Mouse (Mus musculus) adrenal gland, adult (tissue): ENCODE measurements around the gene Lrrc75b.
A peak's percentile ranks its signal among the peaks of the same experiment; 100 is the strongest.
"Not testable (repeated sequence)": the region's sequence is repeated elsewhere in the genome, so short reads cannot be mapped to it uniquely, and the experiment has no call there.

Experiments
- DNase-seq, 2 experiments: peaks; one replicate each; pipeline ENCODE4 v3.0.0; 2022 to 2023; ENCODE audit warnings: low spot score in 1 of 2; ENCODE audit not compliant: inconsistent age in 2 of 2

Gene Lrrc75b

DNA sequence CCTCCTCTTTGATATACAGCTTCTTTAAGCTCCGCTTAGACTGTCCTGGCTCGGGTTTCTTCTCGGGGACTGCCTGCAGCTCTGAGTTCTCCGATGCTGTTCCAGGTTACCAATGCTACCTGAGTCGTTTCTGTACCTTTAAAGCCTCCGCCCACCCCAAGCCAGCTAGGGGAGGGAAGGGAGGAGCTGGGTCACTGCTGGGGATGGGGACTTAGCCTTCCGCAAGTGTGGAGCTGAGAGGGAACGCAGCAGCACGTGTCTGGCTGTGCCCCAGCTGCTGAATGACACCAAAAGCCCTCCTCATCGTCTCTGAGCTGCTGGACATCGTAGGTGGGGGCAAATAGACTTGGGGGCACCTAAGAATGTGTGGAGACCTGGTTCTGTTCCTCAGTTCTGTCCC is 8.3 kb upstream of the Lrrc75b start:
- no peak for DNase-seq

DNA sequence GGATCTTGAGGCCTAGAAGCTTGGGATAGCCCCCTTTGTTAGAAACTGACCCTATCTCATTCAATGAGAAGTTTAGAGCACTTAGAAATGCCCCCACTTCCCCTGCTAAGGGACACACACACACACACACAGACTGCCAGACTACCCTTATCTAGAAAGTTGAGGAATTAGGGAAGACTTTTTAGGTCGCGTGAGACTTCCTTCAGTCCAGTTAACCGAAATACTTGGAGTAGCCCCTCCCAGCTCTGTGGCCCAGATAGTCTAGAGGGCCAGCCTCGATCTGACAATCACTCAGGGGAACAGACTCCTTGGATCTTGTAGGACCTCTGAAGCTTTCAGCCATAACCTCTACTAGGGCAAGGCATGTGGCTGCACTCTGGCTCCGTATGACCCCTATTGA is 7.9 kb upstream of the Lrrc75b start:
- DNase-seq, result no peak

DNA sequence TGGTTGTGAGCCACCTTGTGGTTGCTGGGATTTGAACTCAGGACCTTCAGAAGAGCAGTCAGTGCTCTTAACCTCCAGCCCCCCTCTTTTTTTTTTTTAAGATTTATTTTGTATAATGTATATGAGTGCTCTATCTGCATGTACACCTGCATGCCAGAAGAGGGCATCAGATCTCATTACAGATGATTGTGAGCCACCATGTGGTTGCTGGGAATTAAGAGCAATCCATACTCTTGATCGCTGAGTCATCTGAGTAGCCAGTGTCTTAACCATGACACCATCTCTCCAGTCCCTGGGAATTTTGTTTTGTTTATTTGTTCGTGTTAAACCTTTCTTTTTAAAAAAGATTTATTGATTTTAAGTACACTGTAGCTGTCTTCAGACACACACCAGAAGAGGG is 6.6 kb upstream of the Lrrc75b start:
- DNase-seq, result not testable (repeated sequence)

DNA sequence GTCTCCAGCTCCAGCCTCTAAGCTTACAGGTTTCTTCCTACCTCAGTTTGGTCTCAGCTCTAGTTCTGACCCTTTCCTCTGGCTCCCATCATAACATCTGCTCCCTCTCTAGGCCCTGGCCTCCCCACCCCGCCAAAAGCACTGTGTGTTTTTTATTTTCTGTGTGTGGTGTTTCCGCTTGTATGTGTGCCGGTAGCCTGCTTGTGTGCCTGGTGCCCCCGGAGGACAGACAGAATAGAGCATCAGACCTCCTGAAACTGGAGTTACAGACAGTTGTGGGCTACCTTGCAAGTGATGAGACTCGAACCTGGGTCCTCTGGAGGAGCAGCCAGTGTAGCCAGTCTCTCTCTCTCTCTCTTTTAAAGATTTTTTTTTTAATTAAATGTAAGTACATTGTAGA is 6.2 kb upstream of the Lrrc75b start:
- no peak for DNase-seq

DNA sequence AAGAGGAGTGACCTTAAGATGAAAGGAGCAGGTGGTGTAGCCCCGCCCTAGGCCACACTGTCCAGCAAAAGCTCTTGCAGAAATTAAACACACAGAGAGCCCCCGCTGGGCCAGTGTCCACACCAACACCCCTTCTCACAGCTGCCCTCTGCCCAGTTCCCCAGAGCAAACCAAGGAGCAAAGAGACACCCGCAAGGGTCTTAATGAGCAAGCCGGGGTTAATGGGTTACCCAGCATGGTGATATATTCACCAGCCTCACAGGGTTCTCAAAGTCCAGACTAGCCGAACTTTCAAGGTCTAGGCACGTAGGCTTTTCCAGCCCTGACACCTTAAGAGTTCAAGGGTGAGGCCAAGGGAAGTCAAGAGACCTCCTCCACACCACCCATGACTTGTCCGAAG is 5.8 kb upstream of the Lrrc75b start:
- no peak for DNase-seq

DNA sequence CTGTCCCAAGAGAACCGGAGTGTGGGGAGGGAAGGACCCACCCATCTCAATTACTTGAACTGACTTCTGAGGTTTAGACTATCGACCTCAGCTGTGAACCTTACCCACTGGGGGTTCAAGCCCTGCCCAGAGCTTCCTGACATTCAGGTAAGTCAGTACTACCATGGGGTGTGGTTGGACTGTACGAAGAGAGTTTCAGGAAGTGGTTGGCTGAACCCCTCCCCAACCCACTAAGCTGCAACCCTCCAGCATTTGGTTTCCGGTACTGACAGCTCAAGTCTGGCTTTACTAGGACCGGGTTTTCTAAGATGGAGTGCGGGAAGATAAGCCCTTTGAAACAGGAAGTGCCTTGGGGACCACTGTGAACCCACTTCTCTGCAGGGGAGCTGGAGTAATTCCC is 5.3 kb upstream of the Lrrc75b start:
- no peak for DNase-seq

DNA sequence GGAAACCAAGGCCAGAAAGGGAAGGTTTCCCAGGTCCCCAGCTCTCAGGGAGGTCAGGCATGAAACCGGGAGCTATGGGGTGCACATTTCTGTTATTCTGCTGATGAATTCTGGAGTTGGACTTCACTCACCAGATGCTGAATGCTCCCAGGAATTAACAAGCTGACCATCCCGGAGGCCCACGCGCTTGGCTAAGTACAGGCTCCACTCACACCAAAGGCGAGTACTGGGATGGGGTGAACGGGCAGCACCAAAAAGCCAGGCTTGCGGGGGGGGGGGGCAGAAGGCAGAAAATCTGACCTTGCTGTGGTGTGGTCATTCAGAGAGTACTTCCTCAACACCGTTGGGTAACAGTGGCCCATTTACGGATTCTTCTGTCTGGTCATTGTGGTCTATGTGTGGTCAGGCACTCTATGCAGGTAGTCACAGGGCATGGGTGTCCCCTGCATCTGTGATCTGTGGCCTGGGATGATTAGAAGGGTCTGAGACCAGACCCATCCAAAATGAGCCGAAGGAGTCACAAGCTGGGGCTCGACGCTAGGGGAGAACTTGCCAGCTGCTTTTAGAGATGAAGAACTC is 4.6 kb upstream of the Lrrc75b start:
- DNase-seq, result no peak

DNA sequence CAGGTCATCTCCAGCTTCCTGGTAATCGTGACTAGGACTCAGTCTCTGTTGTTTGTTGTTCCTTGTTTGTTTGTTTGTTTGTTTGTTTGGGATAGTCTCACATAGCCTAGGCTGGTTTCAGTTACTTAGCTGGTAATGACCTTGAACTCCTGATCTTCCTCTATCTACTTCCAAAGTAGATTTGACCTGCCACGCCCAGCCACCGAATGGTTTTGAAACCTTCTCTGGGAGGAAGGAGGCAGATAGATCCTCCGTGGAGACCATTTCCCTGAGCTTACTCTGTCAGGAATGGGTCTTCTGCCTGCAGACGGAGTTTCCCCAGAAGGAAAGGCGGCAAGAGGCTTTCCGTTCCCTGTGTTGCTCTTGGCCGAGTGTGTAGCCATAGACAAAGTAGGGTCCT is 2.5 kb upstream of the Lrrc75b start:
- DNase-seq, result no peak

DNA sequence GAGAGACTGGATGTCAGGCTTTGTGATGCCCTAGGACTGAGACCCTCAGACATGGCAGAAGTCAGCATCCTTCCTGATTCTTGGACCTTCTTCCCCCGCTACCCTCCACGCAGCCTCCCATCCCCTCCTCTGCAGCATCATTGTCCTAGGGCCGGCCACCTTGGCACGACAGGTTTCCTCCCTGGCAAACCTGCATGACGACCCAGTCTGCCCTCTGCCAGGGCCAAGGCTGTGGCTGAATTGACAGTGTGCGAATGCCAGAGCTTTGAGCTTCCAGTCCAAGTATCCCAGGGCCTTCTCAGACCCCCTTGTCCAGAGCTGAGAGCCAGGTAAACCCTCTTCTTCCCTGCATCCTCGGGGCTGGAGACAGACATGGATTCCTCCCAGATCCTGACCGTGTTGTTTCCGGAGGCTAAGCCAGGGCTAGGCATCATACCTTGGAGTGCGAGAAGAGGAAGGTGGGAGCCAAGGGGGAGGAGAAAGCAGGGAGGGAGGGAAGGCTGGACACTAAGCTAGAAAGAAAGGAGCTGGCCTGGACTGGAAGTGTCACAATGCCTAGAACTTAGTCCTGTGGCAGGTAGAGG is 1.0 kb upstream of the Lrrc75b start, which contains the start of gene Ggt1:
TSS of gene Ggt1 (plus strand) at position 534 of the 584 bp plus-strand sequence.
- no peak for DNase-seq

DNA sequence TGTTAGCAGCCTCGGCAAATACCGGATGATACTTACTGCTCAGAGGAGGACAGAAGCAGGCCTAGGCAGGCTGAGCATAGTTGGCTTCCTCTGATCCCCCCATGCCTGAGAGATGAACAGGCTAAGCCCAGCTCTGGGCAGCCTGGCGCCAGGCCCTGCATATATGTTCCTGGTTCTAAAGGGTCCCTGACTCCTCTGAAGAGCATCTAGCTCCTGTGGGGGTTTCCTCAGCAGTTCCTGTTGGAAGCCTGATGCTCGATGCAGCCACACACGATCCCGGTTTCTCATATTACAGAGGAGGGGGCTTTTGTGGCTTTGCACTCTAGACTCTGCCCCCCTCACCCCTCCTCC is 394 bp upstream of the Lrrc75b start:
- no peak for DNase-seq

DNA sequence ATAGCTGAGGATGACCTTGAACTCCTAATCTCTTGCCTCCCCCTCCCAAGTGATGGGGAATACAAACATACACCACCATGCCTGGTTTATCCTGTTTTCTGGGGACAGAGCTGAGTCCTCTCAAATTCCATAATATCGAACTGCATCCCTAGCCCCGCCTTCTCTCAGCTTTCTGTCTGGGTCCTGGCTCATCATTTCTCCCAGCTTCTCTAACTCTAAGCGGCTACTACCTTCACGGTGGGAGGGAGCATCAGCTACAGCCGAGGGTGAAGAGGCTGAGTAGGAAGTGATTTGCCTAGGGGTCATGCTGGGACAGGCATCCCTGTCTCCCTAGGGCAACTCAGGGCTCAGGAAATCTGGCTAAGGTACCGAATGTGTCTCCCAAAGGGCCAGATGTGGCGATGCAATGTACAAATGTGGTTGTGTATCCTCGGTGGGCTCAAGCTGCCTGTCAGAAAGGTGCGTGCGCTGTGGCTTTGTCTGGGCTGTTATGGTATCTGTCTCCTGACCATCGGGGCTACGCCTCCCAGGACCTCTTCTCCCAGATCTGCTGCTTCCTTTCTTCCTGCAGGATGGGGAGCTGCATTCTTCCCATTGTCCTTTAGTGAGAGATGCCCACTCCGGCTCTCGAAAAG is 972 bp downstream of the Lrrc75b start:
- DNase-seq, result no peak

DNA sequence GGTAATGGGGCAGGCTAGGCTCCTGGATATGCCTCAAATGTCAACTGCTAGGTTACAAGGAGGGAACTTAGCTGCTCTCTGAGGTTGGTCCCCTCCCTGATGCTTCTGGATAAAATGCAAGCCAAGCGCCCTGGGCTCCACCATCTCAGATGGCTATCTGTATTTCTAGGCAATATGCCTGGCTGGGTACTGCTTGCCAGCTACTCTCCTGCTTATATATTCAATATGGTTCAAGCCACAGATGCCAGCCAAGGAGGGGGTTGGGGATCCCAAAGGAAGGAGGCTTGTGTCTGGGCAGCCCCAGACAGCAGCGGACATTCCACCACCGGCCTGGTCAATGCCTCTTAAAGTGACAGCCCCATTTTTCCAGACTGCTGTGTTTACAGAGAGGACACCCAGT is 1.6 kb downstream of the Lrrc75b start:
- DNase-seq, result no peak

DNA sequence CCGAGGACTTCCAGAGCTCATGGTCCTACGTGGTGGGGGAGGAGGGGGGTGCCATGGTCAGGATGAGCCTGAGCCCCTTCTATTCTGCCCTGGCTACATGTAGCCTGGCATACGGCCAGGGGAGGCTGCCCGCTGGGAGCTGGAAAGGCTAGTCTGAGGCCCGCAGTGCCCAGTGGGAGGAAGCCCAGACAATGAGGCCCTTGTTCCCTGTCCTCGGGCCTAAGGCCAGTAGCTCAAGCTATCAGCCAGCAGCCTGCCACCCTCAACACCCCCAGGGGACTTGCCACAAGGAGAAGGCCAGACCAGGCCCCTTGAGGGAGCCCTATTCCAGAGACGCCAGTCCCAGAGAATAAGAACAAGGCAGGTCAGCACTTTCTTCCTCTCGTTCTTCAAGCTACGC is 4.1 kb downstream of the Lrrc75b start:
- peak in 1 of 2 experiments; percentile 23 for DNase-seq

DNA sequence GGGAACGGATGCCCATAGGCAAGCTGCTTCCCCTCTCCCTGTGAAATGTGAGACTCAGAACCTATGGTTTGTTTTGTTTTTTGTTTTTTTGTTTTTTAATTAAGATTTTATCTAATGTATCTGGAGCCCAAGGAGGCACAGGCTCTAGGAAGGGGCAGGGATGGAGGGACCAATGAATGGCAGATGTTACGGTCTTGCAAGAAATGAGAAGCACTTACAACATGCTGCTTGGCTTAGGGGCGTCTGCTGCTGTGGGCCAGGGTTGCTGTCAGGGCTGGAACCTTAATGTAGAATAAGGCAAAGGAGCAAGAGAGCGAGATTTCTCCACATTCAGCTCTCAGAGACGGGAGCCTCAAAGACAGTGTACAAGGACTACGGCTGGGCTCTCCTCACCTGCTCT is 4.6 kb downstream of the Lrrc75b start:
- DNase-seq, result no peak

DNA sequence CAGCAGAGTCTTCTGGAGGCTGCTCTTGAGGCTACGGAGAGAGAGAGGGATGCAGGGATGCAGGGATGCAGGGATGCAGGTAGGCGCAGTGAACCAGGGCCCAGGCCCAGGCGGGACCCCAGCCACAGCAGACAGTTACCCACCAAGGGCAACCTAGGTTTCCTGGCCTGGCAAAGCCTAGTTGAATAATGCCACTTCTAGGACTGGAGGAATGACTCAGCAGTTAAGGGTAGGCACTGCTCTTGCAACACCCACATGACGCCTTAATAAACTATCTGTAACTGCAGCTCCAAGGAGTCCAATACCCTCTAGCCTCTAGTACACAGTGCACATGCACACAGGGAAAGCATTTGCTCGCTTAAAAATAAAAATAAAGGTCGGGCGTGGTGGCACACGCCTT is 6.0 kb downstream of the Lrrc75b start:
- DNase-seq, result peak in 1 of 2 experiments; percentile 61

DNA sequence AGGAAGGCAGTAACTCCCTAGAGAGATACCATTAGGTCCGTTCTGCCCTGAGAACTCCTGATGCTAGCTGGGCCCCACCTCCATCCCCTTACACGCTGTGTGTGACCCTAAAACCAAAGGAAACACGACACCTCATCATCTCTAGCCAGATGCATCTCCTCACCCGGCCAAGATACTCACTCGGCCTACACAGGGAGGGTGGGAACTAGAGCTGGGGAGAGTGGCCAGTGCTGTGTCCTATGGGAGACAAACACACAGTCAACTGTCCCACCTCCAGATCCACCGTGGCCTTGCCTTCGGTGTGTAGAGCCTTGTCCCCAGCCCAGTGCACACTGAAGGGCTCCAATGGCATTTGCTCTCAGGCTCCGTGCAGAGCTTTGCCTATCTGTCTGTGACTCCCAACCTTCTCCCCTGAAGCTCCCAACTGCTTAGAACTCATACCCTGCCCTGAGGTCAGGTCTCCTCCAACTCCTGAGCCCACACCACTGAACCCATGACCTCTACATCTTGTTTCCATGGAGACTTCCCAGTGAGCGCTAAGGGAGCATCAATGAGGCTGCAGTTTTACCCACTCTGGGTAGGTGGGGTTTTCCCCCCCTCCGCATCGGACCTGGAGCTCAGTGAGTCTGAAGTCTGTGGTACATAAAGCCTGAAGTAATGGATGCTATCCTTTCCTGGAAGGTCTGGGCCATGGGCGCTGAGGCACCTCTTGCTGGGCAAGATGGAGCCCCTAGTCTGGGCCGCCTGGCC is 7.3 kb downstream of the Lrrc75b start:
- no peak for DNase-seq

DNA sequence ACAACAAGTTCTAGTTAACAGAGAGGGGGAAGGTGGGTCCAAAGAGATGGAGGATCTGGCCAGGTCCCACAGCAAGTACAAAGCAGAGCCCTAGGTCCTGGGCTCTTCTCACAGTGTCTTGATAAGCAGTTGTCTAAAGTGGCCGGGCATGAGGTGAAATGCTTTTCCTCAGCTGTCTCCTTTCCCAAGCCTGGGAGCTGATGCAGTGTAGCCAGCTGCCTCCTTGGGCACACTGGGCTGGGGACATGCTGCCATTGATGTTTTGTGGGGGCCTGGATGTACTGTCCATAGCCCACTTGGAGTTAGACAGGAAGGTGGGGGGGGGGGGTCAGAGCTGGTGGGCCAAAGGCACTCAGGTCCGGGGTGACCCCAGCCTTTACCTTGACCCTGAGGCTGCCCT is 8.0 kb downstream of the Lrrc75b start:
- DNase-seq, result no peak

DNA sequence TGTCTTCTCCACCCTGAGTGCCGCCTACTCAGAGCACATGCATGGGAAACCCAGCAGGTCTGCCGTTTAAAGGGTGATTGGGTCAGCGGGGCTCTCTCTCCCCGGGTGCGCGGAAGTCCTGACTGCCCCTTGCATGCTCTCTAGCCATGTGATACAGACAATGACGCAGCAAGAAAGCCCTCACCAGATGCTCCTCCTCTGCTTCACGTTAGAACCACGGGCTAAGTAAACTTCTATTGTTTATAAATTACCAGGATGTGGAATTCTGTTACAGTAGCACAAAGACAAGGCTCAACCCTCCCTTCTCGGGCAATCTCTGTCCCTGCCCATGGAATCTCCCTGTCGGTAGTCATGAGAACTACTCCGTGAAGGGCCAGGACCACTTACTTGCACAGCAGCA is 9.0 kb downstream of the Lrrc75b start:
- no peak for DNase-seq

DNA sequence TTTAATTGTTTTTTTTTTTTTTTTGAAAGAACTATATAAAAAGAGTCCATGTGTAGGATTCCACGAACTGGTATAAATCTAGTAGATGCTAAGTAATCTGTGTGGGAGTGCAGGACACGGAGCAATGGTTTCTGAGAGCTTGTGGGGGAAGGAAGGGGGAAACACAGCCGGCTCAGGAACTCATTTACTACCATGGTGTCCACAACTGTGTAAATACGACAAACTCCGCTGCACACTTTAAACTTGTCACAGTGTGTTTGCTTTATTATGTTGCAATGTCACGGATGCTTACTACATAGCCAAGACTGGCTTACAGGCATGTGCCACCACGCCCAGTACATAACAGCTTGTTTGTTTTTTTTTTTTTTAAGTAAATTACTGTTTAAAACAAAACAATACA is 10.2 kb downstream of the Lrrc75b start:
- DNase-seq, result no peak

DNA sequence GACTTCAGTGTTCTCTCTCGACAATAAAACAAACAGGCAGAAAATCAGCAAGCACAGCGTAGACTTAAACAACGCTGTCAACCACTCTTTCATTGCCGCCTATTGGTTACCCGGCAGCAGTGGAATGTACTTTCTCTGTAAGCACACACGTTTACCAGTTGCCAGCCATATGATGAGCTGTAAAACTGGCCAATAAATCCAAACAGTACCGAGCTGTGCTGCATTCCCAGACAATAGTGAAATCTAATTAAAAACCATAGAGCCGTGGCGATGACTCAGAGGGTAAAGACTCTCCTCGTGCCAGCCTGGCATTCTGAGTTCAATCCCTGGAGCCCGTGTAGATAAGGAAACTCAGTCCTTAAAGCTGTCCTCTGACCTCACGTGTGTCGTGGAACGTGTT is 11.6 kb downstream of the Lrrc75b start:
- peak in 1 of 2 experiments; percentile 17 for DNase-seq

DNA sequence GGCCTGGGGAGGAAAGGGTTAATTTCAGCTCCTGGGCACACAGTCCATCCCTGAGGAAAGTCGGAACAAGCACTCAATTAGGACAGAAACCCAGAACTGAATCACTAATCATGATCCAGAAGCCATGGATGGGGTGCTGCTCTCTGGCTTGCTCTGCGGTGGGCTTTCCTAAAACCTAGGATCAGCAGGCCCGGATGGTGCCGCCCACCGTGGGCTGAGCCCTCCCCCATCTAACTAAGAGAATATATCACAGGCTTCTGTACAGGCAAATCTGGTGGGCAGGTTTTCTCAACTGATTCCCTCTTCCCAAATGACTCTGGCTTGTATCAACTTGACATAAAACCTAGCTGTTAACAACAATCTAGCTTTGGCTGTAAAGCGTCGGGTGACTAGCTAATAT is 12.2 kb downstream of the Lrrc75b start:
- peak in 1 of 2 experiments; percentile 16 for DNase-seq

DNA sequence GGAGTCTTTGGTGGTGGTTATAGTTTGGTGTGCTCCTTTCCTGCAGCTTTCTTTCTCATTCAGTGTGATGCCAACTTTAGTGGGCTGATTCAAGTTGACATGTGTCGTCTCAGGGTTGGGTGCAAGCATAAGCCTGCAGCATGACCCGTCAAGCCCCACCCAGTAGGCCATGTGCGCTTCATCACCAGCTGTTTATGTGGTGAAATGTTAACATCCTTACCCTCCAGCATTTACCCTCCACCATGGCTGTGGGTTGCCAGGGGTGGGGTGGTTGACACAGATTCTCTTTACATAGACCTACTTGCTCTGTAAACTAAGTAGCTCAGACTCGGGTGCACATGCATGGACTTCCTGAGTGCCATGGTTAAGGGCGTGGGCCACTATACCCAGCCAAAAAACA is 24.0 kb downstream of the Lrrc75b start:
- no peak for DNase-seq
